Mouse (Mus musculus) CH12.LX (cell line): Measurements from ENCODE around the gene Gm20388.

Experiments used
- BHLHE40 ChIP-seq: IDR thresholded peaks from 2 replicates; pipeline ENCODE4 v1.6.1; 2011; ENCODE audit warnings: mild to moderate bottlenecking, low read depth, low read length, improper control_type of control experiment
- CTCF ChIP-seq, 2 experiments: IDR thresholded peaks in 1 of 2; conservative IDR thresholded peaks in 1 of 2; 2 replicates each; pipeline ENCODE4 v1.5.1; 2011 to 2012; ENCODE audit warnings: low read depth in 2 of 2, low read length in 2 of 2, improper control_type of control experiment in 1 of 2, inconsistent platforms in 1 of 2, mild to moderate bottlenecking in 1 of 2, moderate library complexity in 1 of 2
- NELFE ChIP-seq: IDR thresholded peaks from 2 replicates; pipeline ENCODE4 v1.6.1; 2011; ENCODE audit warnings: low read depth, low read length, improper control_type of control experiment
- POLR2AphosphoS2 ChIP-seq: IDR thresholded peaks from 2 replicates; pipeline ENCODE4 v1.6.1; 2011; ENCODE audit warnings: low read depth, low read length, improper control_type of control experiment
- ZMIZ1 ChIP-seq: IDR thresholded peaks from 2 replicates; pipeline ENCODE4 v1.6.1; 2012; ENCODE audit warnings: low read depth, mild to moderate bottlenecking, inconsistent platforms, low read length, improper control_type of control experiment

DNA sequence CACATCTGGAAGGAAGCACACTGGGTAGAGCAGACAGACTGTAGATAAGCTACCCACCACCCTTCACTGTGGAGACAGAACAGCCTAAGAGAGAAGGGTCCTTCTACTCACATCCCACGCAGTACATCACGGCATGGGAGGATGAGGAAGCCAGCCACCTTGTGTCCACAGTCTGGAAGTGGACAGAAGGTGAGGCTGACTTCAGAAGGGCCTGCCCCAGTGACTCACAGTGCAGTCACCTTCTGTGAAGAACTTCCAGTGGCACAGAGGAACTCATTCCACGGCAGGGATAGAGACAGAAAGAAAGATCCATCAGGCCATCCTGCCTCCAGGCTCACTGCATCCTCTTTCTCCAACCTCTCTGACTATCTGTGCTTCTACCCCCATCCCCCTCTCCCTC is 4429.1 kb downstream of the Gm20388 start:
- TF ChIP-seq NELFE: no peak
- TF ChIP-seq ZMIZ1: no peak
- no peak for TF ChIP-seq CTCF (conservative IDR thresholded peaks at IDR 0.05 in 1 of 2, IDR thresholded peaks at IDR 0.05 in 1 of 2; ENCODE audit: low read depth in 2 of 2, low read length in 2 of 2)
- TF ChIP-seq POLR2AphosphoS2: no peak
- no peak for TF ChIP-seq BHLHE40
